Mouse (Mus musculus) liver, adult 2 months (tissue): Measurements from ENCODE around the gene Zfp334.

Experiments
- CTCF ChIP-seq: fragments of 200-500 bp; IDR thresholded peaks from 2 replicates; pipeline ENCODE4 v1.5.1; 2011; ENCODE audit warnings: low read depth, low read length, control low read depth
- POLR2A ChIP-seq: fragments of 200-500 bp; IDR thresholded peaks from 2 replicates; pipeline ENCODE4 v1.6.1; 2011; ENCODE audit warnings: low read length, control low read depth; ENCODE audit not compliant: insufficient read depth; ENCODE audit errors: extremely low read depth

- TF ChIP-seq POLR2A (no peak), CTCF (no peak)
These were observed 30.5 kb upstream of the Zfp334 start for GRCm38 (mm10) chr2:165418577-165418976.
